ENCODE assay signal across 9 mouse cellular contexts in genomic region chr10:122183025-122183424, GRCm38 (mm10).
DNase-seq lines count a peak whose midpoint lies in the region; ATAC-seq lines count a peak whose summit lies in the region.
"Had no signal": no experiment of that assay in that cellular context is flagged by ENCODE, and none has a peak within 500 bp of the region (broad histone marks: within the 10 kb centered on the region; RNA-seq: fewer than 3 reads in every experiment).

No protein-coding gene starts in this region.

- no peak overlapping the region for H3K9ac ChIP-seq in forebrain, embryonic 13.5 days
- H3K9ac ChIP-seq: heart, embryonic 15.5 days had no signal

- no peaks in the 10 kb centered on the region for H3K9me3 ChIP-seq in forebrain, embryonic 13.5 days (replicated peaks)
- H3K9me3 ChIP-seq: heart, embryonic 15.5 days had no signal

- no peak overlapping the region for H3K27ac ChIP-seq in forebrain, embryonic 13.5 days
- H3K27ac ChIP-seq: heart, embryonic 15.5 days had no signal

- 35% methylated on average over 4 of the region's 4 CpGs for WGBS in forebrain, embryonic 13.5 days

- H3K27me3 ChIP-seq in forebrain, embryonic 13.5 days, result no peaks in the 10 kb centered on the region
- H3K27me3 ChIP-seq: heart, embryonic 15.5 days had no signal

- H3K4me2 ChIP-seq in forebrain, embryonic 13.5 days, result no peak overlapping the region
- H3K4me2 ChIP-seq: heart, embryonic 15.5 days had no signal

- no peak overlapping the region for H3K4me3 ChIP-seq in forebrain, embryonic 13.5 days
- H3K4me3 ChIP-seq: heart, embryonic 15.5 days had no signal

- no peak for ATAC-seq in forebrain, embryonic 13.5 days

- DNase-seq in layer of hippocampus, adult 11-12 months (ENCODE audit: low spot score), result peak; percentile 50
- DNase-seq in layer of hippocampus, adult 9-11 months, result no peak
- DNase-seq in NIH3T3 (ENCODE audit: low read depth), result peak; percentile 13
- DNase-seq in adrenal gland, postnatal 25 days, result peak; percentile 46
- peak; percentile 49 for DNase-seq in kidney, postnatal 14 days
- peak; percentile 21 for DNase-seq in retina, embryonic 14.5 days (ENCODE audit: low spot score)
- no peak for DNase-seq in cerebellum, adult 18-20 months

- H3K4me1 ChIP-seq in forebrain, embryonic 13.5 days, result no peaks in the 10 kb centered on the region
- H3K4me1 ChIP-seq: heart, embryonic 15.5 days had no signal

- H3K36me3 ChIP-seq in forebrain, embryonic 13.5 days (ENCODE audit: poor library complexity, severe bottlenecking), result no peaks in the 10 kb centered on the region
- H3K36me3 ChIP-seq: heart, embryonic 15.5 days had no signal

Comparison
In these comparisons a context has a peak if more than half of its experiments do, and no peak if none do; other contexts are left out.
1. DNase-seq: peak in layer of hippocampus, adult 11-12 months (single experiment), NIH3T3 (single experiment), adrenal gland, postnatal 25 days (single experiment), kidney, postnatal 14 days (single experiment) and retina, embryonic 14.5 days (single experiment); none in layer of hippocampus, adult 9-11 months (single experiment) and cerebellum, adult 18-20 months (0 of 2).